10 mouse cellular contexts compared by ENCODE assay signal in genomic region chr11:58146241-58146640, GRCm38 (mm10). TPM values are rescaled to one million over a fixed set of nuclear protein-coding genes. Genes with fewer than 3 reads are reported as not detected.
A peak's percentile ranks its signal among the peaks of the same experiment; 100 is the strongest.
DNase-seq lines count a peak whose midpoint lies in the region; TF ChIP-seq lines count a peak whose summit lies in the region.
"Had no signal": no experiment of that assay in that cellular context is flagged by ENCODE, and none has a peak within 500 bp of the region (broad histone marks: within the 10 kb centered on the region; RNA-seq: fewer than 3 reads in every experiment).

No protein-coding gene starts in this region.

- WGBS in cerebellum, adult 2 months = 19% methylated on average over 5 of the region's 5 CpGs

- no peak overlapping the region for H3K27ac ChIP-seq in cerebellum, adult 2 months (ENCODE audit: insufficient read depth, low read length)
- H3K27ac ChIP-seq: liver, embryonic 13.5 days had no signal

- TF ChIP-seq POLR2A in cerebellum, adult 2 months (IDR thresholded peaks at IDR 0.05; ENCODE audit: borderline replicate concordance, insufficient read depth, low read length) = no peak

- no peak overlapping the region for H3K4me3 ChIP-seq in cerebellum, adult 2 months (replicated peaks; ENCODE audit: insufficient read depth, low read depth, low read length)
- H3K4me3 ChIP-seq: liver, embryonic 13.5 days had no signal

- H3K4me1 ChIP-seq in cerebellum, adult 2 months (ENCODE audit: control insufficient read depth, insufficient read depth, low read length) = peaks cover 4% of the 10 kb centered on the region; the same call in 1 of the 2 replicates
- H3K4me1 ChIP-seq: liver, embryonic 13.5 days had no signal

- TF ChIP-seq CTCF in cerebellum, adult 2 months (IDR thresholded peaks at IDR 0.05; ENCODE audit: borderline replicate concordance, insufficient read depth, low read depth, low read length) = no peak

- no peaks in the 10 kb centered on the region for H3K27me3 ChIP-seq in cerebellum, adult 2 months (ENCODE audit: control insufficient read depth, insufficient read depth, low read length)
- H3K27me3 ChIP-seq: liver, embryonic 13.5 days had no signal

- intact Hi-C loops in heart, postnatal 10 days (cut with DNase I) = no loop called here

- peak; percentile 44 to 47 for DNase-seq in cerebellum, adult 2 months
- no peak for DNase-seq in cerebellum, adult 11 months
- peak; percentile 47 to 54 for DNase-seq in heart, postnatal 10 days
- no peak for DNase-seq in heart, adult 8-10 months (ENCODE audit: low spot score)
- peak; percentile 30 for DNase-seq in urinary bladder, postnatal 14 days (ENCODE audit: low spot score)
- DNase-seq in urinary bladder, postnatal 36 days (ENCODE audit: low spot score in 2 of 2) = no peak
- DNase-seq in embryo, embryonic 10.5 days (ENCODE audit: low spot score) = no peak
- no peak for DNase-seq in lung, postnatal 36 days
- DNase-seq: forebrain, postnatal 0 days; liver, embryonic 13.5 days had no signal

RNA-seq across cellular contexts. Expression of gene Gemin5, which starts 22.1 kb away (rescaled TPM):
- 8.7 and 9.1 TPM in 2 replicates for polyA plus RNA-seq in cerebellum, adult 2 months (2012; rRNA removed)
- total RNA-seq in heart, postnatal 10 days (2021) = 10 to 100 TPM; 10.2 to 11.9 TPM
- 1 to 10 TPM; 8.8 to 9.6 (median 9.2) TPM for total RNA-seq in heart, adult 8-10 months (2022)

RNA-seq across cellular contexts. Expression of gene Mrpl22, which starts 25.2 kb away (rescaled TPM):
- polyA plus RNA-seq in cerebellum, adult 2 months (2012; rRNA removed) = 62.0 and 66.5 TPM in 2 replicates
- total RNA-seq in heart, postnatal 10 days (2021) = 10 to 100 TPM; 49.5 to 54.2 TPM
- total RNA-seq in heart, adult 8-10 months (2022) = 10 to 100 TPM; 45.6 to 62.3 (median 52.4) TPM

RNA-seq across cellular contexts. Expression of gene Cnot8, which starts 42.3 kb away (rescaled TPM):
- polyA plus RNA-seq in cerebellum, adult 2 months (2012; rRNA removed) = 80.3 and 82.8 TPM in 2 replicates
- total RNA-seq in heart, postnatal 10 days (2021) = 10 to 100 TPM; 42.6 to 46.9 TPM
- 10 to 100 TPM; 34.2 to 36.4 (median 35.8) TPM for total RNA-seq in heart, adult 8-10 months (2022)

RNA-seq across cellular contexts. Expression of gene Igtp, which starts 53.1 kb away (rescaled TPM):
- polyA plus RNA-seq in cerebellum, adult 2 months (2012; rRNA removed) = 3.3 and 4.9 TPM in 2 replicates
- 1 to 10 TPM; 3.1 to 5.1 TPM for total RNA-seq in heart, postnatal 10 days (2021)
- total RNA-seq in heart, adult 8-10 months (2022) = 10 to 100 TPM in 2 of 4 experiments, 1 to 10 TPM in 2; 8.5 to 10.9 (median 9.5) TPM

RNA-seq across cellular contexts. Expression of gene Irgm2, which starts 53.2 kb away (rescaled TPM):
- 3.2 and 3.4 TPM in 2 replicates for polyA plus RNA-seq in cerebellum, adult 2 months (2012; rRNA removed)
- total RNA-seq in heart, postnatal 10 days (2021) = 1 to 10 TPM; 5.1 to 7.4 TPM
- 10 to 100 TPM; 10.8 to 11.6 (median 11.5) TPM for total RNA-seq in heart, adult 8-10 months (2022)

Comparison
In these comparisons a context has a peak if more than half of its experiments do, and no peak if none do; other contexts are left out.
1. DNase-seq: peak in cerebellum, adult 2 months (2 of 2), heart, postnatal 10 days (2 of 2) and urinary bladder, postnatal 14 days (single experiment); none in cerebellum, adult 11 months (single experiment), heart, adult 8-10 months (single experiment), urinary bladder, postnatal 36 days (0 of 2), embryo, embryonic 10.5 days (single experiment) and lung, postnatal 36 days (single experiment).